Mouse (Mus musculus): ENCODE data around the gene Ccl17.

- TF ChIP-seq CTCF (IDR thresholded peaks at IDR 0.05; ENCODE audit: extremely low read depth, insufficient read length, insufficient replicate concordance, low read depth, low read length) (no peak), POLR2A (IDR thresholded peaks at IDR 0.05; ENCODE audit: low read depth, low read length) (no peak)
Measured at GRCm38 (mm10) chr8:94811654-94812053, 1.4 kb downstream of the Ccl17 start.

Measured in small intestine, adult 2 months (tissue).